Mouse (Mus musculus): ENCODE data around the gene Cav2. TPM values are rescaled to one million over a fixed set of nuclear protein-coding genes. Genes with fewer than 3 reads are reported as not detected.
A peak's percentile ranks its signal among the peaks of the same experiment; 100 is the strongest.

The Cav2 gene
- polyA plus RNA-seq, 1 experiment from 2014 or later = 70.4 TPM

DNA sequence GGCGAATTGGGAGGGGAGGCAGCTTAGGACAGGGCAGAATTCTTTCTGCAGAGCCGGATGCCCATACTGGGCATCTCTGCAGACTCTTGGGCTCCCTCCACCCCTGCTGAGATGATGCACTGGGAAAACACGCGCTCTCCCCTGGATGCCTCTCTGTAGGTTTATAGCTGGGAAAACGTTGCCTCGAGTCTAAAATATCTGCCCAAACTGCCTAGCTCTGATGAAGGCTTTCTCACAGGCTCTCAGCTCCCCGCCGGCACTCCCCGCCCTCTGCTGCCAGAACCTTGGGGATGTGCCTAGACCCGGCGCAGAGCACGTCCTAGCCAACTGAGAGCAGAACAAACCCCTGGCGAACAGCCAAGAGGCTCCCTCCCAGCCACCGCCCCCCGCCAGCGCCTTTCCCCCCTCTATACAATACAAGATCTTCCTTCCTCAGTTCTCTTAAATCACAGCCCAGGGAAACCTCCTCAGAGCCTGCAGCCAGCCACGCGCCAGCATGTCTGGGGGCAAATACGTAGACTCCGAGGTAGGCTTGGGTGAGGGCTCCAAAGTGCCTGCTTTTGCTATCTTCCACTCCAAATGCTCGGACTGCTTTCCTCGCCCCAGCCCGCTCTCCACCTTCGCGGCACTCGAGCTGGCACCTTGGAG is 25.1 kb downstream of the Cav2 start, which contains the start of gene Cav1:
Gene Cav1 (plus strand): TSS at position 382 of the 648 bp plus-strand sequence.
- WGBS = under 1% methylated on average over 26 of the region's 26 CpGs
- H3K27ac ChIP-seq (ENCODE audit: low read length) = peak within 1 kb of the TSS; percentile 97
- H3K9me3 ChIP-seq (replicated peaks; ENCODE audit: control insufficient read depth, low read length) = no peaks in the 10 kb centered on the region
- peak within 1 kb of the TSS; percentile 93 for H3K4me2 ChIP-seq (ENCODE audit: low read depth, low read length)
- peak within 1 kb of the TSS; percentile 84 for H3K9ac ChIP-seq (ENCODE audit: low read length)
- peak within 1 kb of the TSS; percentile 76 for H3K4me3 ChIP-seq (replicated peaks; ENCODE audit: low read length)
- no peaks in the 10 kb centered on the region for H3K27me3 ChIP-seq (ENCODE audit: control insufficient read depth, insufficient read depth, low read length)
- peaks cover 15% of the 10 kb centered on the region; the same call in 1 of the 2 replicates for H3K4me1 ChIP-seq (ENCODE audit: control insufficient read depth, insufficient read depth, low read length)
- no peaks in the 10 kb centered on the region for H3K36me3 ChIP-seq (ENCODE audit: control insufficient read depth, insufficient read depth, low read length)
- peak; percentile 92 for ATAC-seq (ENCODE audit: insufficient read depth, low FRiP score)

DNA sequence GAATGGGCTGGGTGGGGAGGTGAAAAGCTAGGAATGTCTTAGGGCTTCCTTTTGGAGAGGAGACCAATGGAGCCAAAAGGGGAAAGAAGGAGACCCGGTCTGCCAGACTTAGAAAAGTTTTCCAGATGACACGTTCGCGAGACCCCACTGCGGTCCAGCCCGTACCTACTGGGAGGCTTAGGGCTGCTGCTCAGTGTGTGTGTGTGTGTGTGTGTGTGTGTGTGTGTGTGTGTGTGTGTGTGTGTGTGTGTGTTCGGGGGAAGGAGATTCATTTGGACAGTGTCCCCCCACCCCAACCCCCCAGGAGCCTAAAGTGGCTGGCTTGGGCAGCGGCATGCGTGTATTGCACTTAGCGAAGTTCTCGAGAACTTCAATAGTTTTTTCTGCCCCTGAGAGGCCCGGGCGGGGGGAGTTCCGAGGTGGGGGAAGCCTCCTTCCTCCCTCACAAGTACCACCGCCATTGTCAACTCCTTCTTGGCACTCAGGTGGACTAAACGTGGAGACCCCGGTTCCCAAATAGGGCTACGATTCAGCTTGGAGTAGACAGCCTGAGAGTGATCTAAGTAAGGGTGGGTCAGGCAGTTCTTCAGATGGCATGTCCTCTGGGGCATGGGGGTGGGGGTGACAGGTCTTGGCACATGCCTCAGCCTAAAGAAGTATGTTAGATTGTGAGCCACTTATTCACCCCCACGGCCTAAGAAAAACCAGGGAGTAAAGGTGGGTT is 25.8 kb downstream of the Cav2 start:
- H3K4me2 ChIP-seq (ENCODE audit: low read depth, low read length) = peak overlapping the region; percentile 93
- peak overlapping the region; percentile 84 for H3K9ac ChIP-seq (ENCODE audit: low read length)
- H3K27me3 ChIP-seq (ENCODE audit: control insufficient read depth, insufficient read depth, low read length) = no peaks in the 10 kb centered on the region
- peak overlapping the region; percentile 76 for H3K4me3 ChIP-seq (replicated peaks; ENCODE audit: low read length)
- H3K9me3 ChIP-seq (replicated peaks; ENCODE audit: control insufficient read depth, low read length) = no peaks in the 10 kb centered on the region
- WGBS = under 1% methylated on average over 19 of the region's 19 CpGs
- H3K27ac ChIP-seq (ENCODE audit: low read length) = peak overlapping the region; percentile 97
- ATAC-seq (ENCODE audit: insufficient read depth, low FRiP score) = peak; percentile 12
- no peaks in the 10 kb centered on the region for H3K36me3 ChIP-seq (ENCODE audit: control insufficient read depth, insufficient read depth, low read length)
- H3K4me1 ChIP-seq (ENCODE audit: control insufficient read depth, insufficient read depth, low read length) = peaks cover 16% of the 10 kb centered on the region; the same call in 1 of the 2 replicates

DNA sequence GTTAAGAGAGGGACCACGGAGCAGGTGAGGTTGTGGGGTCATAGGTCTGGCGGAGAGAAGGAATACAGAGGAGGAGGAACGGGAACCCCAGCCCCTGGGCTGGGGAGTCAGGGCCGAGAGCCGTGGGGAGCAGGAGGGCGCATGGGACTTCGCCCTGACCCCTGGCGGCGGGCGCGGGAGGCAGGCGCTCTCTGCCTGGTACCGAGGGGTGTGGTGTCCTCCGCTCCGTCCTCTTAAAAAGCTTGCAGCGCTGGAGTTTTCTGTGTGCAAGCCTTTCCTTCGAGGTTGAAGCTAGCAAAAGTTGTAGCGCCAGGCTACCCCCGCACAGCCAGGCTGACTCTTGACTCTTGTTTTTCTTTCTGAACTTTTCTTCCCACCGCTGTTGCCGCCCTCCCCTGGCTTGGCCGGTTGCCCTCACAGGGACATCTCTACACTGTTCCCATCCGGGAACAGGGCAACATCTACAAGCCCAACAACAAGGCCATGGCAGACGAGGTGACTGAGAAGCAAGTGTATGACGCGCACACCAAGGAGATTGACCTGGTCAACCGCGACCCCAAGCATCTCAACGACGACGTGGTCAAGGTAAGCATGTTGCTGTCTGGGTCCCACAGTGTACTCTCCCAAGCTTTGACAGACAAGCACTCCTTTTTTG is 26.6 kb downstream of the Cav2 start:
- Histone ChIP-seq H3K4me3 (replicated peaks; ENCODE audit: low read length) (peak overlapping the region; percentile 76), H3K36me3 (ENCODE audit: control insufficient read depth, insufficient read depth, low read length) (no peaks in the 10 kb centered on the region), H3K27ac (ENCODE audit: low read length) (peak overlapping the region; percentile 97), H3K9ac (ENCODE audit: low read length) (peak overlapping the region; percentile 84), H3K27me3 (ENCODE audit: control insufficient read depth, insufficient read depth, low read length) (no peaks in the 10 kb centered on the region), H3K4me1 (ENCODE audit: control insufficient read depth, insufficient read depth, low read length) (peaks cover 18% of the 10 kb centered on the region; the same call in 1 of the 2 replicates), H3K4me2 (ENCODE audit: low read depth, low read length) (peak overlapping the region; percentile 93), H3K9me3 (replicated peaks; ENCODE audit: control insufficient read depth, low read length) (no peaks in the 10 kb centered on the region)
- peak; percentile 82 for ATAC-seq (ENCODE audit: insufficient read depth, low FRiP score)
- WGBS = 4% methylated on average over 30 of the region's 31 CpGs

DNA sequence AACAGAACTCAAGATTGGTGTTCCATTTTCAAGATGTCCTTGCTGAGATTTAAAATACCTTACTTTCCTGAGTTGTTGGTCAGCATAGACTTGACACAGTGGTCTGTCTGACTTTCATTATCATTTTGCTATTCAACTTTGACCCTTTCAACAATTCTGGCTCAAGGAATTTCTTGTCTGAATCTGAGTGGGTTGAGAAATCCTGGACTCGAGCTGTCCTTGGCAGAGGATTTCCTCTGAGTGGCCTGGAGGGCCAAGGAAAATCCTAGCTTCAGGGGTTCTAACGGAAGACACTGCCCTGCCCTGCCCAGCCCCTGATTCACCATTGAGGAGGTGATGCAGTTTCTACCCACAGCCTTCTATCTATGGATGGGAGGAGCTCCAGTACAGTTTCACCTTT is 27.7 kb downstream of the Cav2 start:
- Histone ChIP-seq H3K27me3 (ENCODE audit: control insufficient read depth, insufficient read depth, low read length) (no peaks in the 10 kb centered on the region), H3K9ac (ENCODE audit: low read length) (peak overlapping the region; percentile 55; the same call in 1 of the 2 replicates), H3K36me3 (ENCODE audit: control insufficient read depth, insufficient read depth, low read length) (no peaks in the 10 kb centered on the region), H3K4me3 (replicated peaks; ENCODE audit: low read length) (peak overlapping the region; percentile 76), H3K27ac (ENCODE audit: low read length) (0 out of 2 replicates have a peak overlapping the region, but pooled peaks have one; percentile 29), H3K9me3 (replicated peaks; ENCODE audit: control insufficient read depth, low read length) (no peaks in the 10 kb centered on the region), H3K4me1 (ENCODE audit: control insufficient read depth, insufficient read depth, low read length) (peaks cover 18% of the 10 kb centered on the region; the same call in 1 of the 2 replicates), H3K4me2 (ENCODE audit: low read depth, low read length) (peak overlapping the region; percentile 93)
- ATAC-seq (ENCODE audit: insufficient read depth, low FRiP score) = no peak
- 35% methylated on average over 2 of the region's 2 CpGs for WGBS

DNA sequence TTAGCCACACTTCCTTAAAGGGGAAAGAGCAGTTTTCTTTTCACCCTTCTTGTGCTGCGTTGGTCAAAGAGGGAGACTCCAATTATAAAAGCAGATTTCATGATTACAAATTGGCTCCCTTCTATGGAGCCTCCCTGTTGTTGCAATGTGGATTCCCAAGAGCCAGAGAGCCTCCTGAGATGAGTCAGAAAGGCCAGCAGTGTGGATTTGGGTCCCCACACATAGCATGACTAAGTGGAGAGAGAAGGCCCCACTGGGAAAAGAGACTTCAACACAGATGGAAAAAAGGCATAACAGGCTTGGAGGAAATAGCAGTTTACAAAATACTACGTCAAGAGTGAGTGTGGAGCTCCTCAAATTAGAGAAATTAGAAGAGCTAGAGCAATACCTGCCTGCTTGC is 28.3 kb downstream of the Cav2 start:
- H3K4me1 ChIP-seq (ENCODE audit: control insufficient read depth, insufficient read depth, low read length) = peaks cover 18% of the 10 kb centered on the region; the same call in 1 of the 2 replicates
- 60% methylated on average over 2 of the region's 2 CpGs for WGBS
- no peaks in the 10 kb centered on the region for H3K36me3 ChIP-seq (ENCODE audit: control insufficient read depth, insufficient read depth, low read length)
- H3K9me3 ChIP-seq (replicated peaks; ENCODE audit: control insufficient read depth, low read length) = no peaks in the 10 kb centered on the region
- peak overlapping the region; percentile 93 for H3K4me2 ChIP-seq (ENCODE audit: low read depth, low read length)
- H3K4me3 ChIP-seq (replicated peaks; ENCODE audit: low read length) = peak overlapping the region; percentile 76
- H3K27ac ChIP-seq (ENCODE audit: low read length) = 0 out of 2 replicates have a peak overlapping the region, but pooled peaks have one; percentile 24
- ATAC-seq (ENCODE audit: insufficient read depth, low FRiP score) = no peak
- 0 out of 2 replicates have a peak overlapping the region, but pooled peaks have one; percentile 12 for H3K9ac ChIP-seq (ENCODE audit: low read length)
- H3K27me3 ChIP-seq (ENCODE audit: control insufficient read depth, insufficient read depth, low read length) = no peaks in the 10 kb centered on the region

DNA sequence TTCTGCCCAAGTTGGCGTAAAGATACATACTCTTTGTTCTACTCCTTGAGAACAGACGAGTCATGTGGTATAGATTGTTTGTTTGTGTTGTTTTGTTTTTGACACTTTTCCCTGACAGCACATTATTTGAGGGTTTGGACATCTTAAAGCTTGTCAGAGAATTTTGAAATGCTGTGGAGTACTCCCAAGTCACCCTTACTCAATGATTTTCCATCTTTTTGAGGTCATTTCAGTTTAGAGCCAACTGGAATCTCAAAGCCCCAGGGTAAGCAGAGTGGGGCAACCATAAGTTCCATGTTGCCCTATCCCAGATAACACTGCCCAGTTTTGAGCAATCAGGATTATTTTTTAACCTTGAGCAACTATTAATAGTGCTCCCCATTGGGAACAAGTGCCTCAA is 33.3 kb downstream of the Cav2 start:
- 80% methylated on average over 2 of the region's 2 CpGs for WGBS
- peaks cover 22% of the 10 kb centered on the region for H3K4me1 ChIP-seq (ENCODE audit: control insufficient read depth, insufficient read depth, low read length)

DNA sequence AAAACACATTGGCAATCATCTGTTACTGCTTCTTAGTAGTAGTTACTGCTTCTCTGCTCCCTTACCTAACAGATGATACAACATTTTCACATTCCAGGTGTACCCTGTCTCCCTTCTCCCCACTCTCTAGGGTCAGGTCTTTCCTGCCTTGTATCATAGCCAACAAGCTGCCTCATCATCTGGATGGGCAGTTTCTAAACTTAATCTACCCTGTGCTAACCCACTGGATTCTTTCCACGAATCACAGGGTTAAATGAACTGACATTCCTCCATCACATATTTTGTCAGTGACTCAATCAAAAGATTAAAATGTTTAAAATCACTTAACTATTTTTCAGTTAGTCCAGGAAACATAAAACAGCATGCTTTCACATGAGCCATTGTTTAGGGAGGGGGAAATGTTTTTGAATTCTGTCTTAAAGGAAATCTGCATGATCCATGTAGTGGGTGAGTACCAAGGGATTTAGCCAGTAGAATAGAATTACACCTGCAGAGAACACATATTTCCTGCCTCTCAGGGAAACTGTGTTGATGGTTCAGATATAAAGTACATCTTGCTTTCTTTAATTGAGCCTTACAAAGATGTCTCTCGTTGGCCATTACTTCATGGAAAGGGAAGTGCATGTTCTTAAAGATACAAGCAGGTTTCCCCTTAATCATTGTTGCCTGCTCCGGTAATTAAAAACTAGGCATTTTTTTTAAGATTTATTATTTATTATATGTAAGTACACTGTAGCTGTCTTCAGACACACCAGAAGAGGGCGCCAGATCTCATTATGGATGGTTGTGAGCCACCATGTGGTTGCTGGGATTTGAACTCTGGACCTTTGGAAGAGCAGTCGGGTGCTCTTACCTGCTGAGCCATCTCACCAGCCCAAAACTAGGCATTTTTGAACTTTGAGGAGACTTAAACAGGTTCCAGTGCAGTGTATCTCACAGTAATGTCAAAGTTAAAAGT is 34.0 kb downstream of the Cav2 start:
- Histone ChIP-seq H3K9ac (ENCODE audit: low read length) (no peak overlapping the region; the same call in 1 of the 2 replicates), H3K27me3 (ENCODE audit: control insufficient read depth, insufficient read depth, low read length) (no peaks in the 10 kb centered on the region), H3K27ac (ENCODE audit: low read length) (peak overlapping the region; percentile 87; the same call in 1 of the 2 replicates), H3K36me3 (ENCODE audit: control insufficient read depth, insufficient read depth, low read length) (no peaks in the 10 kb centered on the region; the same call in 1 of the 2 replicates), H3K9me3 (replicated peaks; ENCODE audit: control insufficient read depth, low read length) (no peaks in the 10 kb centered on the region), H3K4me3 (replicated peaks; ENCODE audit: low read length) (no peak overlapping the region), H3K4me1 (ENCODE audit: control insufficient read depth, insufficient read depth, low read length) (peaks cover 22% of the 10 kb centered on the region), H3K4me2 (ENCODE audit: low read depth, low read length) (no peak overlapping the region)
- ATAC-seq (ENCODE audit: insufficient read depth, low FRiP score) = no peak
- whole genome bisulfite sequencing = 66% methylated on average over 5 of the region's 5 CpGs

More for the DNA sequence above, 33.3 kb downstream of the Cav2 start:
- ATAC-seq (ENCODE audit: insufficient read depth, low FRiP score) = no peak
- H3K36me3 ChIP-seq (ENCODE audit: control insufficient read depth, insufficient read depth, low read length) = no peaks in the 10 kb centered on the region; the same call in 1 of the 2 replicates
- H3K9me3 ChIP-seq (replicated peaks; ENCODE audit: control insufficient read depth, low read length) = no peaks in the 10 kb centered on the region
- no peak overlapping the region for H3K27ac ChIP-seq (ENCODE audit: low read length)
- H3K4me2 ChIP-seq (ENCODE audit: low read depth, low read length) = no peak overlapping the region
- H3K9ac ChIP-seq (ENCODE audit: low read length) = no peak overlapping the region
- no peaks in the 10 kb centered on the region for H3K27me3 ChIP-seq (ENCODE audit: control insufficient read depth, insufficient read depth, low read length)
- no peak overlapping the region for H3K4me3 ChIP-seq (replicated peaks; ENCODE audit: low read length)

Data from stomach, embryonic 16.5 days (tissue).